Mouse (Mus musculus): ENCODE measurements at regions not wholly inside any gene's neighbourhood (a gene's known extent, or its start where the extent isn't known, plus 50 kb on each side); places are given as distances from the start of the nearest gene placed in this dataset.

DNA sequence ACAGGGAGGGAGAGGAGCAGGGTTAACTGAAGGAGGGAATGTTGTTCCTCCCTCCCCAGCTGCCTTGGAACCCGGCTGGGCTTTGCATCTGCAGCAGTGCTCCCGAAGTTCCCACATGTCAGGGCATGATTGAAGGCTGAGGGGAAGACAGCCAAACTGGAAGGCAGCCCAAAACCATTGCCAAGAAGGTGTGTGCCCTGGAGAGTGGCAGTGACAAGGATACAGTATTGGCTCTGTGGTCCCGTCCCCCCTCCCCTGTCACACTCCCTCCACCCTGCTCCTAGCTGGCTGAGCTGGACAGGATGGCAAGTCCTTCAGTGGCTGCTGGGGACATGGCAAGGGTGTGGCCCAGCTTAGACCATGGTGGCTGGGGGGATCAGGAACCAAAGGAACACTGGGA, 79.1 kb downstream of the Cyp26b1 start:
- peak; percentile 16 for DNase-seq

DNA sequence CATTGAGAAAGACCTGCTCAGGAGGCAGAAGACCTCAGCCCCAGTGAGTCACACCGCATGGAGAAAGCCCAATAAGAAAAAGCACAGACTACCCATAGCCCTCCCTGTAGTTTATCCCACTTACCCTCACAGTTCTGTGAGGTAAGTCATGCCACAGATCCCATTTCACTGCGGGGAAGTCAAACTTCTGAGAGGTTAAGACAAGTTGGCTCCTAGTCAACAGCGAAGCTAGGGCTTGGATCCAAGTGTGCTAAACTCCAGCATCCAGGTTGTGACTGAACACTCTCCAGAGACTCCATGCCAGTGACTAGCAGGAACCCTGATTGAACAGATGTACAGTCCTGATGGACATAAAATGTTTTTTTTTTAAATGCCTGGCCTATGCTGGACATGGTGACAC, 85.1 kb downstream of the Cyp26b1 start:
- DNase-seq: no peak

DNA sequence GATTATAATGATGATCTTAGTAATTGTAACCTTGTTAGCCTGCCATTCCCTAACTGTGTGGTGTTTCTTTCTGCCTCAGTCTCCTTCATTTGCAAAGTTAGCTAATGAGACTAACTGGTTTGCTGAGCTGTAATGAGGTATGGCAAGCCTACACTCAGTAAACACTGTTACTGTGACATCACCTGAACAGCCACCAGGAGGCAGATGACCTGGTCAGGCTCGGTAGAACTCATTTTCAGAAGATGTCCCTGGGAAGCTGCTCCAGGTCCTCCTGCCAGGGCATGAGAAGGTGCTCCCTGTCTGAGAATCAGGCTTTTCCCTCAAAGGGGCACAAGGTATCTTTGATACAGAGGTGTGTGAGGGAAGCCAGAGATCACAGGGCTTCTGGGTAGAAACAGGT, 87.0 kb downstream of the Cyp26b1 start:
- DNase-seq: no peak

- no peak for DNase-seq
Observed at GRCm38 (mm10) chr6:84500255-84500886, 93.3 kb downstream of the Cyp26b1 start.

DNA sequence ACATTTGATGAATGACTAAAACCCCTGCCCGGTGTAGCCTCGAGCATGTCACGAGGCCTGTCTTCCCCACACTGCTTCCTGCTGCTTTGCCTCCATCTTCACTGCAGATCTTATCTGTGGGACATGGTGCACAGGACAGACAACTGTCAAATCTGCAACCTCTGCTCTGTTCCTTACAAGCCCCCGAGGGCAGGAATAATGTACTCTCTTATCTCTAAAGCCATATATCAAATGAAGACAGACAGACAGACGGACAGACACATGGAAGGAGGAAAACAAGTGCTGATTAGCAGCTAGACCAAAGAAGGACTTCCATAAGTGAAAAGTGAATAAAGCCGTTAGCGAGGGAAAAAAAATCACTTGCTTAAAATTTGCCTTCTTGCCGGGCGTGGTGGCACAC, 95.6 kb downstream of the Cyp26b1 start:
- no peak for DNase-seq

DNA sequence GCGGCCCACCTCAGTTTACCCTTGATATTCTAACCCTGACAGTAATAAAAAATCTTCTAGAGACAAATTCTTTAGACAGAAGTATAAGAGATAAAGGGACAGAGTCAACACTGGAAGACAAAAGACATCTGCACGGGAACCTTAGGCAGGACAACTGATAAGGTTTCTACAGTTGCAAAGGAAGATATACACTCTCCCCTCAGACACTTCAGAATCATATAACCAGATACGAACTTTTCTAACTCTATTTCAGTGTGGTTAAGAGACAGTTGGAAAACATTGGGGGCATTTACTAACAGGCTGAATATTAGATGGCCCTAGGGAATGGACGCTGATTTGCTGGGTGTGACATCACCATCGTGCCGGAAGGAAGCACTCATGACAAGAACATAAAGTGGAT, 100.0 kb downstream of the Cyp26b1 start:
- DNase-seq: no peak

GRCm38 (mm10) chr6:84493169-84493568, 100.5 kb downstream of the Cyp26b1 start:
- DNase-seq: peak; percentile 11

DNA sequence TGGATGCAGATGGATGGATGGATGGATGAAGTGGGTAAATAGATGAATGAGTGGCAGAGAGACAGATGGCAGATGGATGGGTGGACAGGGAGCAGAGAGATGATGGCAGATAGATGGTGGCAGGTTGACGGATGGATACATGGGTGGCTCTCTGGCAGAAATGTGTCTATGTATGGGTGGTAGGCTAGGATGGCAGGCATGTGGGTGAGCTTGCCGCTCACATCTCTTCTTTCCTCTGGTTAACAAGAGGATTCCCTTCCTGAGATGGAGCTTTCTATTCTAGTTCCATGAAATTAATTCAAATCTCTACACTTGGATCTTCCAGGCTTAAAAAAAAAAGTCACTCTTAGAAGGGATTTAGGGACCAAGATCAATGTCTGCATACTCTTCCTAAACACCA, 101.1 kb downstream of the Cyp26b1 start:
- DNase-seq: no peak

DNA sequence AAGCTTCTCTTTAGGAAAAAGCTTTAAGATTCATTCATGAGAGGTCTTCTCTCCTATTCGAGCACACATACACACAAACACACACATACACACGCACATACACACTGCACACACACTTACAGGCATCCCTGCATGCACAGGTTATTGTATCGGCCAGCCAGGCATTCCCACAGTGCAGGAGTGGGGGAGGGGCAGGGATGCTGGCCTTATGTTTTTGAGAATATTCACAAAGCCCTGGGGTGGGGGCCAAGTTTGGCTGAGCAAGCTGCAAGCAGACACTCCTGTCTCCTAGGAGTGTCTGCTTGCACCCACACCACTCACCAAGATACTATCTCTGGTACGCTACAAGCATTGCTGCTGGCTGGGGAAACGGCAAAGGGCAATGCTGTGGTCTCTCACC, 102.6 kb downstream of the Cyp26b1 start:
- no peak for DNase-seq

- no peak for DNase-seq
Observed at GRCm38 (mm10) chr6:84481205-84481604, 112.5 kb downstream of the Cyp26b1 start.

DNA sequence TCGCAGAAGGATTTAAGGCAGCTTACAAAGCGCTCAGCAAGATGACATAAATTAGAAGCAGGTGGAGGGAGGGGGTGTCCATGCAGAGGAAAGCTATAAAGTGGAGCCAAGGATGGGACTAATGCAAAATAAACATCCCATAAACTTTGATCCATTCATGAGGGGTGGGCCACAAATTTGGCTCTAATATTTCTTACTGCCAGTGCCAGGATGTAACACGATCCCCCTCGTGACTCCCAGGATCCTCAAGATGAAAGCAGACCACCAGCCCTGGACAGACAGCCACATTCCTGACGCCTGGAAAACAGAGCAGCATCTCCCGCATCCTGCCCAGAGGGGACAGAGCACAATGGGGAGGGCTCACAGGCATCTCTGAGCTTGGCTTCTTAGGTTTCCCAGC, 116.6 kb downstream of the Cyp26b1 start:
- DNase-seq: no peak

DNA sequence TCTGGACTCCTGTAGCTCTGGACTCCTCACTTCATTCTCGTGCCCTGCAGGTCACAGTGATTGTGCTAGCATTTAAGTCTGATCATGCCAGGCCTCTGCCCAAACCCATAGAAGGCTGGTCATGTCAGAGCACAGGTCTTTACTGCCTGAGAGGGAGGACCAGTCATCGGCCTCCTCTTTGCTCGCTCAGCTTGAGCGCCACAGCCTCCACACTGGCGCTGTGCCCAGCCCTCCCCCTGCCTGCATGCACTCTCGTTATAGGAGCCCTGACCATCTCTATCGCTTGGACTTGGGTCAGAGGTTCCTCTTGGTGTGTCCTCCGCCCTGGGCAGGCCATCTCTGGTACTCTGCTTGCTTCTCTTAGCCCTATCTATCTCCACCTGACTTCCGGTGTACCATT, 117.2 kb downstream of the Cyp26b1 start:
- DNase-seq: peak; percentile 13

DNA sequence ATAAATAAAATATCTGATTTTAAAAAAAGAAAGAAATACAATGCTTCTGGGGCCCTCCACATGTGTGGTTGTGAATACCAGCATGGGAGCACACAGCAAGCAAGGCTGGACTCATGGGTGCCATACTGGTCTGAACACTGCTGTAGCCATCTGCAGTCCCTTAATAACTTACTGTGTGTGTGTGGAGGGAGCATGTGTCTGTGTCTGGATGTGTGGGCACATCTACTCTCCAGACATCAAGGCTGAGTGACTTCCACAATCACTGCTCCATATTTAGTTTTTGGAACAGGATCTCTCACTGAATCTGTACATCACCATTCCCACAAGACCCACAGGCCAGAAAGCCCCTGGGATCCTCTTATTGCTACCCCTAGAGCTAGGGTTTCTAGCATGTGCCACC, 118.9 kb downstream of the Cyp26b1 start:
- no peak for DNase-seq

- DNase-seq: no peak
Observed at GRCm38 (mm10) chr6:84473171-84473570, 120.5 kb downstream of the Cyp26b1 start.

- DNase-seq: no peak
Observed at GRCm38 (mm10) chr6:84472287-84472686, 121.4 kb downstream of the Cyp26b1 start.

- no peak for DNase-seq
Observed at GRCm38 (mm10) chr6:84467319-84467718, 126.4 kb downstream of the Cyp26b1 start.

- no peak for DNase-seq
Observed at GRCm38 (mm10) chr6:84466223-84466622, 127.5 kb downstream of the Cyp26b1 start.

DNA sequence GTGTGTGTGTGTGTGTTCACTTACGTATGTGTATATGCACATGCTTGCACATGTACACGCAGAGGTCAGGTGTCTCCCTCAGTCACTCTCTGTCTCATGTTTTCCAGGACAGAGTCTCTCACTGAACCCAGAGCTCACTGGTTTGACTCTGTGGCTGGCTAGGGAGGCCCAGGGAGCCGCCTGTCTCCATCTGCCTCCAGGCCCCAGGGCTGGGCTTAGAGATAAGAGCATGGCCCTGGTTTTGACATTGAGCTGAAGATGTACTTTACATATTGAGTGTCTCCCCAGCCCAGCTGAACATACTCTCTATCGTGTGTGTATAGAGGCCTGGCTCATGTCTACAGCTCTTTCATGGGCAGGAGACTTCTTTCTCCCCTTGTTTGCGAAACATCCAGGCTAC, 128.1 kb downstream of the Cyp26b1 start:
- no peak for DNase-seq

GRCm38 (mm10) chr6:84463592-84464367, 129.9 kb downstream of the Cyp26b1 start:
- DNase-seq: no peak

DNA sequence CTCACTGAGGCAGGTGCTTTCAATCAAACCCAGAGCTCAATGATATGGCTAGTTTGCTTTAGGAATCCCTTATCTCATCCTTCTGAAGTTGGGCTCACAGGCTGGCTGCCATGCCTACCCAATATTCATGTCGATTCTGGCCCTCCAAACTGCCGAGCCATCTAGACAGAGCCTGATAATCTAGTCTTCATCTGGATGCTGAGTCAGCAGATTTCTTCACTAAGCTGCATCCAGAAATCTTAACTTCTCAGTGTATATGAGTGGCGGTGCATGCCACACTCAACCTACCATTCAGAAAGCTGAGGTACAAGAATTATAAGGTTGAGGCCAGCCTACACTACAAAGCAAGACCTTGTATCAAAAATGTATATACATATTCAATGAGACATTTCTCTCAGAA, 136.9 kb downstream of the Cyp26b1 start:
- no peak for DNase-seq

GRCm38 (mm10) chr6:84445093-84445492, 148.6 kb downstream of the Cyp26b1 start:
- DNase-seq: no peak

GRCm38 (mm10) chr6:84442667-84443066, 151.0 kb downstream of the Cyp26b1 start:
- DNase-seq: no peak

DNA sequence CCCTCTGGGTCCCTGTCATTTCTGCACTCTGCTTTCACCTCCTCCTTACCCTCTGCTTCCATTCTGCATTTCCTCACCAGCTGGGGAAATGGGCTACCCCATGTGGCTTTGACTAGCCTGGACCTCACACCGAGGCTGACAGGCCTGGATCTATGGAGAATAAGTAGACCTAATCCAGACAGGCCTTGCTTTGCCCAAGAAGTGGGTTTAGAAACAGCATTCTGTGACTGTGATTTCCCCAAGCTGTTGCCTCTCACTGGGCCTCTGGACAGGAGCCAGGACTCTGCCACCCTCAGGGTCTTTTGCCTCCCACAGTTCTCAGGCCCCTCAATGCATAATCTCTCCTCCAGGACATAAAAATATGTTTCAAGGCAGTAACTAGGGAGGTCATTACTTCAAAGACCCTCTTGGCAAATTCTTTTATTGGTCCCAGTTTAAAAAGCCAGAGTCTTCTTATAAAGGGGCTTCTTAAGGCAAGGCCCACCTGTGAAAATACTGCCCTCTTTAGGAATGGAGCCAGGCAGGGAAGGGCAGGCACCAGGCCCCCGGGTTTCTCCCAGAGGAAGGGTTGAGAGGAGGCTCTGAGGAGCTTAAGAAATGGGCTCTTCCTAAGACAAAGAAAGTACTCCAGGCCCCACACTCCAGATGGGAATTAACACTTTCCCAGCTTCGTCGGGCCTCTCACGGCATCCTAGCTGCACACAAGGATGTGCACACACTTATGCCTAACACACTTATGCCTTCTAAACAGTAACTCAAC, 151.8 kb downstream of the Cyp26b1 start:
- DNase-seq: no peak

GRCm38 (mm10) chr6:84436716-84437115, 157.0 kb downstream of the Cyp26b1 start:
- DNase-seq: no peak
